Mouse (Mus musculus) forebrain, embryonic 11.5 days (tissue): ENCODE measurements around the gene Pecam1. TPM values are rescaled to one million over a fixed set of nuclear protein-coding genes. Genes with fewer than 3 reads are reported as not detected.

ENCODE experiments used
- ATAC-seq: fragments of 200-750 bp; cut with Nextera tagmentation; replicated peaks from 2 replicates; pipeline ENCODE4 v1.8.0; 2017; ENCODE audit warnings: moderate TSS enrichment; ENCODE audit not compliant: low FRiP score
- DNase-seq: peaks from one replicate; pipeline ENCODE4 v3.0.0-alpha.2; 2017; ENCODE audit warnings: low spot score
- H3K27ac ChIP-seq: fragments of 300-500 bp; sonication (generic); 2 replicates; pipeline ENCODE4 v1.5.1; 2014; ENCODE audit warnings: low read depth, low read length
- H3K27me3 ChIP-seq: fragments of 300-500 bp; sonication (generic); 2 replicates; pipeline ENCODE4 v1.6.1; 2014; ENCODE audit warnings: mild to moderate bottlenecking, low read length, mixed read lengths; ENCODE audit not compliant: control insufficient read depth, insufficient read depth
- H3K36me3 ChIP-seq: fragments of 300-500 bp; sonication (generic); 2 replicates; pipeline ENCODE4 v1.6.1; 2014; ENCODE audit warnings: mild to moderate bottlenecking, low read length, moderate library complexity, mixed read lengths; ENCODE audit not compliant: control insufficient read depth, insufficient read depth
- H3K4me1 ChIP-seq: fragments of 300-500 bp; sonication (generic); replicated peaks from 2 replicates; pipeline ENCODE4 v1.6.1; 2014; ENCODE audit warnings: low read length, mixed read lengths; ENCODE audit not compliant: control insufficient read depth, insufficient read depth
- H3K4me2 ChIP-seq: fragments of 300-500 bp; sonication (generic); 2 replicates; pipeline ENCODE4 v1.6.1; 2014; ENCODE audit warnings: low read depth, mild to moderate bottlenecking, low read length, moderate library complexity, mixed read lengths; ENCODE audit not compliant: severe bottlenecking
- H3K4me3 ChIP-seq: fragments of 300-500 bp; sonication (generic); 2 replicates; pipeline ENCODE4 v1.5.1; 2014; ENCODE audit warnings: low read depth, low read length
- H3K9ac ChIP-seq: fragments of 300-500 bp; sonication (generic); 2 replicates; pipeline ENCODE4 v1.6.1; 2014; ENCODE audit warnings: low read length
- H3K9me3 ChIP-seq: fragments of 300-500 bp; sonication (generic); 2 replicates; pipeline ENCODE4 v1.6.1; 2016; ENCODE audit warnings: low read length, mixed read lengths; ENCODE audit not compliant: control insufficient read depth
- WGBS: fragments of 180-500 bp; shearing (Covaris S2); extraction: QIAGEN DNeasy Blood & Tissue Kit; methylation state at CpG from one replicate; pipeline ENCODE4 v1.1.7; 2014; 5-methylcytosine and 5-hydroxymethylcytosine counted together
- polyA plus RNA-seq: library from polyadenylated mRNA; unstranded; fragments of >200 nt; fragmentation: Nextera tagmentation; extraction: Ambion mirVana; gene quantifications from 2 replicates; pipeline ENCODE4 v1.2.1, GENCODE M21; 2014

The Pecam1 gene
- polyA plus RNA-seq, 1 experiment from 2014 or later, result 18.8 TPM

- Histone ChIP-seq H3K9me3 (no peaks in the 10 kb centered on the region), H3K36me3 (no peaks in the 10 kb centered on the region), H3K4me1 (no peaks in the 10 kb centered on the region), H3K27ac (no peak overlapping the region), H3K4me2 (no peak overlapping the region), H3K4me3 (no peak overlapping the region), H3K27me3 (no peaks in the 10 kb centered on the region), H3K9ac (no peak overlapping the region)
- WGBS, result 73% methylated on average over 7 of the region's 7 CpGs
- no peak for DNase-seq
- ATAC-seq, result no peak
Measured at GRCm38 (mm10) chr11:106668336-106668735, 82.1 kb downstream of the Pecam1 start.

DNA sequence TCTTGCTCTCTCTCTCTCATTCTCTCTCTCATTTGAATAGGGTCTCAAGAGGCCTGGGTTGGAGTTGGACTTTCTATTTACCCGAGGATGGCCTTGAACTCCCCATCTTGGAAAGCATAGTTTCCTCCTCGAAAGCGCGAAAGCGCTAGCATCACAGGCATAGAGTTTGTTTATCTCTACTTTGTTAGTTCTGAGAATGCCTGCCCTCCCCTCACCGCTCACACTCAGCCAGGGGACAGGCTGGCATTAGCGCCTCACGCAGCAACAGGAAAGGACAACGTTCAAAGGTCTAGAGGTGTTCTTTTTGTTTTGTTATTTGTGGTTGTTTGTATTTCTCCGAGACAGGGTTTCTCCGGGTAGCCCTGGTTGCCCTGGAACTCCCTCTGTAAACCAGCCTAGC lies 82.6 kb downstream of the Pecam1 start:
- Histone ChIP-seq H3K4me1 (no peaks in the 10 kb centered on the region), H3K27ac (no peak overlapping the region), H3K4me2 (no peak overlapping the region), H3K36me3 (no peaks in the 10 kb centered on the region), H3K4me3 (no peak overlapping the region), H3K27me3 (no peaks in the 10 kb centered on the region), H3K9me3 (no peaks in the 10 kb centered on the region), H3K9ac (no peak overlapping the region)
- DNase-seq, result no peak
- no peak for ATAC-seq
- WGBS, result 89% methylated on average over 11 of the region's 11 CpGs

DNA sequence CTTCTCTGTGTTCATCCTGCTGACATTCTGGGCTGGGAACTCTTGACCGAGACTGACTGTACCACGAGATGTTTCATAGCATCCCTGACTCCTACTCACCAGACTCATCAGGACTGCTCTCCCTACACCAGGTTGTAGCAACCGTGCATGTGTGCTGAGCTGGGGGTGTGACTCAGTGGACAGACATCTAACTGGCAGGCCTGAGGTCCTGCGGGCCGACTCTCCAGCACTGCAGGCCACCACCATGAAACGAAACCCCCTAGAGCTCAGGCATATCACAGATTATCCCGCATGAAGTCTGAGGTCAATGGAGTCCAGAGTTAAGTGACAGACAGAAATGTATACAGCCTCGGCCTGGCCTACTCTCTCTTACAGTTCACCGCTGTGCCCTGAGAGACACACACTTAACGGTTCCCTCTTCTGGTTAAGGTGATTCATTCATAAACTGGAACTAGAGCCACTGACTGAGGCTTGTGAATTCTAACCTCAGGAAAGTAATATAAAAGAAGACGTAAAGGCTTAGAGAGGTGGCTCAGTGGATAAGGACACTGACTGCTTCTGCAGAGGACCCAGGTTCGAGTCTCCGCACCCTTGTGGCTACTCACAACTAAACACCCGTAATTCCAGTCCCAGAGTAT lies 83.8 kb downstream of the Pecam1 start:
- DNase-seq (no peak), ATAC-seq (no peak)
- H3K4me3 ChIP-seq, result no peak overlapping the region
- H3K27ac ChIP-seq, result no peak overlapping the region
- H3K4me2 ChIP-seq, result no peak overlapping the region
- no peak overlapping the region for H3K9ac ChIP-seq
- H3K27me3 ChIP-seq, result no peaks in the 10 kb centered on the region
- H3K9me3 ChIP-seq, result no peaks in the 10 kb centered on the region
- H3K36me3 ChIP-seq, result no peaks in the 10 kb centered on the region
- H3K4me1 ChIP-seq, result no peaks in the 10 kb centered on the region
- WGBS, result 88% methylated on average over 14 of the region's 14 CpGs

DNA sequence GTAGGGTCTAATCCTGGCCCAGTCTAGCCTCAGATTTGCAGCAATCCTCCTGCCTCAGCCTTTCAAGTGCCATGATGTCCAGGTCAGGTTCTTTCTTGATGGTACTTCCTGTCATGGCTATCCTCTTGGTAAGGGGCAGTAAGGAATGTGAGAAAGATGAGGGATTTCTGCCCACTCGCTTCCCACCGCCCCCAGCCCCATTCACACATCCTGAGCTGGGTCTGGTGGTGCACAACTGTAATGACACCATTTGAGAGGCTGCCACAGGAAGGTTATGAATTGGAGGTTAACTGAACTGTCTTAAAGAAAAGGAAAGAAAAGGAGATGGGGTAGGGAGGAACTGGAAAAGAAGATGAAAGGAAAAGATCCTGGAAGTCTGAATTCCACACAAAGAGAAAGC lies 84.6 kb downstream of the Pecam1 start:
- H3K9me3 ChIP-seq, result no peaks in the 10 kb centered on the region
- no peak overlapping the region for H3K4me2 ChIP-seq
- H3K9ac ChIP-seq, result no peak overlapping the region
- ATAC-seq (no peak), DNase-seq (no peak)
- H3K27ac ChIP-seq, result no peak overlapping the region
- H3K27me3 ChIP-seq, result no peaks in the 10 kb centered on the region
- WGBS, result 91% methylated on average over 2 of the region's 2 CpGs
- no peak overlapping the region for H3K4me3 ChIP-seq
- H3K36me3 ChIP-seq, result no peaks in the 10 kb centered on the region
- no peaks in the 10 kb centered on the region for H3K4me1 ChIP-seq

DNA sequence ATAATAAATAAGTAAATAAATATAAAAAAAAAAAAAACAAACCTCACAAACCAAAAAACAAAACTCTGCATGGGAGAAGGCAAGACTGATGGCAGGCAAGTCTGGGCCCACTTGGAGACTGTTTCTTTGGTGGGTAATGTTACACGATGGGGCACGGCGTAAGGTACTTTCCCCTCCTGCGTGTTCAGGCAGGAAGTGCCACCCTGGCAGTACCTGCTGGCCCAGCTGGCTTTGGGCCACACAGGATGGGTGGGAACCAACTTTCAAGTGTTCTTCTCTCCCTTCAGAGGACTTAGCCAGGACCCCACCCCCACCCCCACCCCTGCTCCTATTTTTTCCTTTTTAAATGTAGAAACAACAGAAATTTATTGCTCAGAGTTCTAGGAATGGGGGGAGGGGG lies 85.1 kb downstream of the Pecam1 start:
- ATAC-seq, result no peak
- no peak for DNase-seq
- no peaks in the 10 kb centered on the region for H3K9me3 ChIP-seq
- H3K27me3 ChIP-seq, result no peaks in the 10 kb centered on the region
- H3K4me3 ChIP-seq, result no peak overlapping the region
- no peaks in the 10 kb centered on the region for H3K36me3 ChIP-seq
- H3K27ac ChIP-seq, result no peak overlapping the region
- WGBS, result 93% methylated on average over 4 of the region's 4 CpGs
- H3K4me2 ChIP-seq, result no peak overlapping the region
- peaks cover 3% of the 10 kb centered on the region for H3K4me1 ChIP-seq
- H3K9ac ChIP-seq, result no peak overlapping the region

- H3K9ac ChIP-seq, result no peak overlapping the region
- WGBS, result 77% methylated on average over 8 of the region's 8 CpGs
- no peak overlapping the region for H3K27ac ChIP-seq
- H3K36me3 ChIP-seq, result no peaks in the 10 kb centered on the region
- peaks cover 7% of the 10 kb centered on the region for H3K4me1 ChIP-seq
- H3K4me3 ChIP-seq, result no peak overlapping the region
- no peaks in the 10 kb centered on the region for H3K27me3 ChIP-seq
- no peak overlapping the region for H3K4me2 ChIP-seq
- ATAC-seq, result no peak
- H3K9me3 ChIP-seq, result no peaks in the 10 kb centered on the region
- no peak for DNase-seq
Measured at GRCm38 (mm10) chr11:106664691-106665090, 85.7 kb downstream of the Pecam1 start.

- 75% methylated on average over 6 of the region's 6 CpGs for WGBS
- no peak for DNase-seq
- no peak overlapping the region for H3K27ac ChIP-seq
Measured at GRCm38 (mm10) chr11:106663838-106664237, 86.6 kb downstream of the Pecam1 start.

DNA sequence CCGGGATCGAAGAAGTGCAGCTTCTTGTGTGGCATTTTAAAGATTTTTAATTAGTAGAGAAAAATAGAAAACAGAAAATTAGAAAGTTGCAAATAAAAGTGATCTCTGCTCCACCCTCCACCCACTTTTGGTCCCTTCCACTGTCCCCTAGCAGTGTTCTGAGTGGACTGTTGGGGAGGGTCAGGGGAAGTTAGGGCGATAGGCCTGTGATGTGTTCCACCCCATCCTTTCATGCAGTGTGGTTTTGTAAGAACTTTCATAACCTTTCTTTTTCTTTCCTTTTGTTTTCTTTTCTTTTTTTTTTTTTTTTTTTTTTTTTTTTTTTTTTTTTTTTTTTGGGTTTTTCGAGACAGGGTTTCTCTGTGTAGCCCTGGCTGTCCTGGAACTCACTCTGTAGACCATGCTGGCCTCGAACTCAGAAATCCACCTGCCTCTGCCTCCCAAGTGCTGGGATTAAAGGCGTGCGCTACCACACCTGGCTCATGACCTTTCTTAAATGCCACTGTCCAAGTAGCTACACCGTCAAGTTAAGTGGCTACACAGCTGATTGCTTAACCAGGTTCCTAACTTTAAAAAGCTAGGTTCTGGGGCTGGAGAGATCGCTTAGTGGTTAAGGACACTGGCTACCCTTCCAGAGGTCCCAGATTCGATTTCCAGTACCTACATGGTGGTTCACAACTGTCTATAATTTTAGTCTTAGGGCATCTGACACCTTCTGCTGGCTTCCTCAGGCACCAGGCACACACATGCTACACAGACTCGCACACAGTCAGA lies 87.6 kb downstream of the Pecam1 start:
- H3K4me2 ChIP-seq, result no peak overlapping the region
- peaks cover 14% of the 10 kb centered on the region for H3K4me1 ChIP-seq
- ATAC-seq, result no peak
- H3K9me3 ChIP-seq, result no peaks in the 10 kb centered on the region
- H3K27me3 ChIP-seq, result no peaks in the 10 kb centered on the region
- no peak overlapping the region for H3K9ac ChIP-seq
- no peak for DNase-seq
- 91% methylated on average over 10 of the region's 11 CpGs for WGBS
- no peak overlapping the region for H3K27ac ChIP-seq
- no peak overlapping the region for H3K4me3 ChIP-seq
- no peaks in the 10 kb centered on the region for H3K36me3 ChIP-seq

More at GRCm38 (mm10) chr11:106663838-106664237, 86.6 kb downstream of the Pecam1 start:
- Histone ChIP-seq H3K4me2 (no peak overlapping the region), H3K4me1 (peaks cover 11% of the 10 kb centered on the region), H3K9ac (no peak overlapping the region), H3K9me3 (no peaks in the 10 kb centered on the region), H3K36me3 (no peaks in the 10 kb centered on the region), H3K4me3 (no peak overlapping the region), H3K27me3 (no peaks in the 10 kb centered on the region)
- ATAC-seq, result no peak
